Mouse (Mus musculus) cortical plate, adult 2 months (tissue): ENCODE results near the gene Gsta2.
"Not testable (repeated sequence)": the region's sequence is repeated elsewhere in the genome, so short reads cannot be mapped to it uniquely, and the experiment has no call there.

Experiments
- CTCF ChIP-seq: fragments of 200-500 bp; IDR thresholded peaks from 2 replicates; pipeline ENCODE4 v1.5.1; 2011; ENCODE audit warnings: mild to moderate bottlenecking, control low read depth, low read length; ENCODE audit not compliant: insufficient read depth; ENCODE audit errors: extremely low read depth
- POLR2A ChIP-seq: fragments of 200-500 bp; IDR thresholded peaks from 2 replicates; pipeline ENCODE4 v1.6.1; 2011; ENCODE audit warnings: mild to moderate bottlenecking, low read length, control low read depth; ENCODE audit not compliant: insufficient read depth; ENCODE audit errors: extremely low read depth

DNA sequence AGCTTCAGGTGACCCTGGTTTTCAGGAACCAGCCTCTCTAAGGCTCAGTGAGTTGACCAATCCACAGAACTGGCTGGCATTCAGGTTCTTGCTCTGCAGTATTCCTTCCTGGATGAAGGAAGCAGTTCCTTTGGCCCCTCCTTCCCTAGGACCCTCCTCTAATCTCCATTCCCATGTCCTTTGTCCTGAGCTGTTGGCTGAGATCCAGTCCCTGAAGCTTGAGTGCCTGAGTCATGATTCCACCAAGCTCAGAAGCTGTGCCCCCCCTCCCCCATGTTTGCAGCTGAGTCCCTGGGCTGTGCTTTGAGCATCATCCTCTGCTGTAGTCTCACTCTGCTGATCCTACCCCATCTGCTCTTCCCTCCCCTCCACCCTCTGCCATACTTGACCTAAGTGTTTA lies 18.5 kb downstream of the Gsta2 start:
- TF ChIP-seq POLR2A, CTCF: not testable (repeated sequence)
